Mouse (Mus musculus) stomach, embryonic 14.5 days (tissue): ENCODE measurements around the gene Lpin2. TPM values are rescaled to one million over a fixed set of nuclear protein-coding genes. Genes with fewer than 3 reads are reported as not detected.

ENCODE experiments used
- ATAC-seq: fragments of 200-750 bp; cut with Nextera tagmentation; 2 replicates; pipeline ENCODE4 v1.8.0; 2017; ENCODE audit warnings: low read depth, moderate TSS enrichment; ENCODE audit not compliant: insufficient number of reproducible peaks, insufficient read depth, low FRiP score
- H3K27ac ChIP-seq: fragments of 300-500 bp; sonication (generic); 2 replicates; pipeline ENCODE4 v1.5.1; 2014; ENCODE audit warnings: mild to moderate bottlenecking, low read length, moderate library complexity, mixed read lengths
- H3K27me3 ChIP-seq: fragments of 300-500 bp; sonication (generic); 2 replicates; pipeline ENCODE4 v1.6.1; 2014; ENCODE audit warnings: low read length, control low read depth, mixed read lengths; ENCODE audit not compliant: control insufficient read depth, insufficient read depth
- H3K36me3 ChIP-seq: fragments of 300-500 bp; sonication (generic); 2 replicates; pipeline ENCODE4 v1.6.1; 2014; ENCODE audit warnings: mild to moderate bottlenecking, control low read depth, low read length, moderate library complexity, mixed read lengths; ENCODE audit not compliant: control insufficient read depth, insufficient read depth
- H3K4me1 ChIP-seq: fragments of 300-500 bp; sonication (generic); 2 replicates; pipeline ENCODE4 v1.6.1; 2014; ENCODE audit warnings: low read length, control low read depth, mixed read lengths; ENCODE audit not compliant: control insufficient read depth, insufficient read depth
- H3K4me2 ChIP-seq: fragments of 300-500 bp; sonication (generic); replicated peaks from 2 replicates; pipeline ENCODE4 v1.6.1; 2014; ENCODE audit warnings: low read depth, low read length, control low read depth
- H3K4me3 ChIP-seq: fragments of 300-500 bp; sonication (generic); 2 replicates; pipeline ENCODE4 v1.5.1; 2014; ENCODE audit warnings: low read depth, low read length, control low read depth
- H3K9ac ChIP-seq: fragments of 300-500 bp; sonication (generic); replicated peaks from 2 replicates; pipeline ENCODE4 v1.6.1; 2014; ENCODE audit warnings: low read depth, mild to moderate bottlenecking, control low read depth, low read length, moderate library complexity, mixed read lengths
- H3K9me3 ChIP-seq: fragments of 300-500 bp; sonication (generic); 2 replicates; pipeline ENCODE4 v1.6.1; 2016; ENCODE audit warnings: low read depth, low read length, control low read depth; ENCODE audit not compliant: control insufficient read depth
- WGBS: fragments of 180-500 bp; shearing (Covaris S2); extraction: QIAGEN DNeasy Blood & Tissue Kit; methylation state at CpG from one replicate; pipeline ENCODE4 v1.1.7; 2014; 5-methylcytosine and 5-hydroxymethylcytosine counted together
- polyA plus RNA-seq: library from polyadenylated mRNA; unstranded; fragments of >200 nt; fragmentation: Nextera tagmentation; extraction: Ambion mirVana; gene quantifications from 2 replicates; pipeline ENCODE4 v1.2.1, GENCODE M21; 2014

Gene Lpin2
- polyA plus RNA-seq, 1 experiment from 2014 or later, result 38.6 TPM

GRCm38 (mm10) chr17:71276771-71277170 lies 94.4 kb downstream of the Lpin2 start:
- H3K4me1 ChIP-seq, result no peaks in the 10 kb centered on the region
- no peaks in the 10 kb centered on the region for H3K36me3 ChIP-seq
- 83% methylated on average over 10 of the region's 10 CpGs for WGBS

GRCm38 (mm10) chr17:71277701-71278491 lies 95.5 kb downstream of the Lpin2 start:
- H3K4me3 ChIP-seq, result no peak overlapping the region
- H3K36me3 ChIP-seq, result no peaks in the 10 kb centered on the region
- no peak overlapping the region for H3K27ac ChIP-seq
- no peaks in the 10 kb centered on the region for H3K9me3 ChIP-seq
- no peak overlapping the region for H3K4me2 ChIP-seq
- no peaks in the 10 kb centered on the region for H3K27me3 ChIP-seq
- H3K4me1 ChIP-seq, result no peaks in the 10 kb centered on the region
- no peak overlapping the region for H3K9ac ChIP-seq
- WGBS, result 92% methylated on average over 6 of the region's 6 CpGs
- no peak for ATAC-seq

More at GRCm38 (mm10) chr17:71276771-71277170, 94.4 kb downstream of the Lpin2 start:
- Histone ChIP-seq H3K27me3 (no peaks in the 10 kb centered on the region), H3K4me3 (no peak overlapping the region), H3K4me2 (no peak overlapping the region), H3K27ac (no peak overlapping the region), H3K9ac (no peak overlapping the region), H3K9me3 (no peaks in the 10 kb centered on the region)
- ATAC-seq, result no peak

GRCm38 (mm10) chr17:71282716-71283115 lies 100.4 kb downstream of the Lpin2 start:
- H3K27me3 ChIP-seq, result no peaks in the 10 kb centered on the region
- H3K27ac ChIP-seq, result no peak overlapping the region
- no peak overlapping the region for H3K4me3 ChIP-seq
- ATAC-seq, result no peak
- 91% methylated on average over 9 of the region's 9 CpGs for WGBS
- no peak overlapping the region for H3K4me2 ChIP-seq
- no peaks in the 10 kb centered on the region for H3K9me3 ChIP-seq
- H3K9ac ChIP-seq, result no peak overlapping the region
- peaks cover 8% of the 10 kb centered on the region for H3K4me1 ChIP-seq
- H3K36me3 ChIP-seq, result no peaks in the 10 kb centered on the region

- Histone ChIP-seq H3K27me3 (no peaks in the 10 kb centered on the region), H3K36me3 (no peaks in the 10 kb centered on the region), H3K4me3 (no peak overlapping the region), H3K9ac (no peak overlapping the region), H3K27ac (no peak overlapping the region), H3K4me2 (no peak overlapping the region), H3K9me3 (no peaks in the 10 kb centered on the region), H3K4me1 (peaks cover 8% of the 10 kb centered on the region)
- WGBS, result 65% methylated on average over 4 of the region's 4 CpGs
- ATAC-seq, result peak; percentile 85
Observed at GRCm38 (mm10) chr17:71283237-71283636, 100.9 kb downstream of the Lpin2 start.

- 20% methylated on average over 6 of the region's 6 CpGs for WGBS
Observed at GRCm38 (mm10) chr17:71284890-71285289, 102.5 kb downstream of the Lpin2 start.

GRCm38 (mm10) chr17:71285929-71286328 lies 103.6 kb downstream of the Lpin2 start:
- Histone ChIP-seq H3K27me3 (no peaks in the 10 kb centered on the region), H3K36me3 (no peaks in the 10 kb centered on the region), H3K4me3 (no peak overlapping the region), H3K4me2 (no peak overlapping the region), H3K9me3 (no peaks in the 10 kb centered on the region), H3K4me1 (peaks cover 8% of the 10 kb centered on the region), H3K27ac (no peak overlapping the region), H3K9ac (no peak overlapping the region)
- WGBS, result 69% methylated on average over 6 of the region's 6 CpGs
- no peak for ATAC-seq

More at GRCm38 (mm10) chr17:71284890-71285289, 102.5 kb downstream of the Lpin2 start:
- H3K4me3 ChIP-seq, result no peak overlapping the region
- no peak overlapping the region for H3K27ac ChIP-seq
- H3K27me3 ChIP-seq, result no peaks in the 10 kb centered on the region
- H3K9me3 ChIP-seq, result no peaks in the 10 kb centered on the region
- H3K9ac ChIP-seq, result no peak overlapping the region
- ATAC-seq, result 0 out of 2 replicates have a peak, but pooled peaks have one; percentile 39
- no peaks in the 10 kb centered on the region for H3K36me3 ChIP-seq
- peaks cover 8% of the 10 kb centered on the region for H3K4me1 ChIP-seq
- H3K4me2 ChIP-seq, result no peak overlapping the region

GRCm38 (mm10) chr17:71287586-71287985 lies 105.2 kb downstream of the Lpin2 start:
- H3K4me3 ChIP-seq, result no peak overlapping the region
- 94% methylated on average over 7 of the region's 7 CpGs for WGBS
- no peaks in the 10 kb centered on the region for H3K36me3 ChIP-seq
- H3K9me3 ChIP-seq, result no peaks in the 10 kb centered on the region
- H3K27ac ChIP-seq, result no peak overlapping the region
- peaks cover 8% of the 10 kb centered on the region for H3K4me1 ChIP-seq
- no peak overlapping the region for H3K9ac ChIP-seq
- H3K27me3 ChIP-seq, result no peaks in the 10 kb centered on the region
- H3K4me2 ChIP-seq, result no peak overlapping the region
- no peak for ATAC-seq

GRCm38 (mm10) chr17:71288145-71288758 lies 105.9 kb downstream of the Lpin2 start:
- Histone ChIP-seq H3K9me3 (no peaks in the 10 kb centered on the region), H3K9ac (no peak overlapping the region), H3K4me3 (no peak overlapping the region), H3K4me1 (peaks cover 8% of the 10 kb centered on the region), H3K27ac (no peak overlapping the region), H3K36me3 (no peaks in the 10 kb centered on the region), H3K4me2 (no peak overlapping the region), H3K27me3 (no peaks in the 10 kb centered on the region)
- ATAC-seq, result no peak
- WGBS, result 87% methylated on average over 11 of the region's 11 CpGs
